Mouse (Mus musculus) limb, embryonic 13.5 days (tissue): Measurements from ENCODE around the gene Twf2. TPM values are rescaled to one million over a fixed set of nuclear protein-coding genes. Genes with fewer than 3 reads are reported as not detected.

Experiments
- ATAC-seq: fragments of 200-750 bp; cut with Nextera tagmentation; 2 replicates; pipeline ENCODE4 v1.8.0; 2017; ENCODE audit warnings: low read depth, moderate number of reproducible peaks, moderate TSS enrichment; ENCODE audit not compliant: low FRiP score
- H3K27ac ChIP-seq: fragments of 300-500 bp; sonication (generic); 2 replicates; pipeline ENCODE4 v1.5.1; 2015; ENCODE audit warnings: inconsistent platforms, mild to moderate bottlenecking, moderate library complexity
- H3K27me3 ChIP-seq: fragments of 300-500 bp; sonication (generic); 2 replicates; pipeline ENCODE4 v1.6.1; 2015; ENCODE audit warnings: mild to moderate bottlenecking, inconsistent platforms
- H3K36me3 ChIP-seq: fragments of 300-500 bp; sonication (generic); 2 replicates; pipeline ENCODE4 v1.6.1; 2015; ENCODE audit warnings: inconsistent platforms, mild to moderate bottlenecking, moderate library complexity
- H3K4me1 ChIP-seq: fragments of 300-500 bp; sonication (generic); 2 replicates; pipeline ENCODE4 v1.6.1; 2015; ENCODE audit warnings: inconsistent platforms
- H3K4me2 ChIP-seq: fragments of 300-500 bp; sonication (generic); replicated peaks from 2 replicates; pipeline ENCODE4 v1.6.1; 2015; ENCODE audit warnings: inconsistent platforms, mild to moderate bottlenecking, moderate library complexity
- H3K4me3 ChIP-seq: fragments of 300-500 bp; sonication (generic); 2 replicates; pipeline ENCODE4 v1.5.1; 2015; ENCODE audit warnings: moderate library complexity, mild to moderate bottlenecking, inconsistent platforms
- H3K9ac ChIP-seq: fragments of 300-500 bp; sonication (generic); 2 replicates; pipeline ENCODE4 v1.6.1; 2015; ENCODE audit warnings: mild to moderate bottlenecking, inconsistent platforms
- H3K9me3 ChIP-seq: fragments of 300-500 bp; sonication (generic); 2 replicates; pipeline ENCODE4 v1.6.1; 2016; ENCODE audit warnings: inconsistent platforms
- WGBS: fragments of 180-500 bp; shearing (Covaris S2); methylation state at CpG from one replicate; pipeline ENCODE4 v1.1.7; 2015; 5-methylcytosine and 5-hydroxymethylcytosine counted together
- polyA plus RNA-seq: library from polyadenylated mRNA; unstranded; fragments of >200 nt; fragmentation: Nextera tagmentation; extraction: Ambion mirVana; gene quantifications from 2 replicates; pipeline ENCODE4 v1.2.1, GENCODE M21; 2015

The Twf2 gene
- 59.1 and 63.6 TPM in 2 replicates for polyA plus RNA-seq

DNA sequence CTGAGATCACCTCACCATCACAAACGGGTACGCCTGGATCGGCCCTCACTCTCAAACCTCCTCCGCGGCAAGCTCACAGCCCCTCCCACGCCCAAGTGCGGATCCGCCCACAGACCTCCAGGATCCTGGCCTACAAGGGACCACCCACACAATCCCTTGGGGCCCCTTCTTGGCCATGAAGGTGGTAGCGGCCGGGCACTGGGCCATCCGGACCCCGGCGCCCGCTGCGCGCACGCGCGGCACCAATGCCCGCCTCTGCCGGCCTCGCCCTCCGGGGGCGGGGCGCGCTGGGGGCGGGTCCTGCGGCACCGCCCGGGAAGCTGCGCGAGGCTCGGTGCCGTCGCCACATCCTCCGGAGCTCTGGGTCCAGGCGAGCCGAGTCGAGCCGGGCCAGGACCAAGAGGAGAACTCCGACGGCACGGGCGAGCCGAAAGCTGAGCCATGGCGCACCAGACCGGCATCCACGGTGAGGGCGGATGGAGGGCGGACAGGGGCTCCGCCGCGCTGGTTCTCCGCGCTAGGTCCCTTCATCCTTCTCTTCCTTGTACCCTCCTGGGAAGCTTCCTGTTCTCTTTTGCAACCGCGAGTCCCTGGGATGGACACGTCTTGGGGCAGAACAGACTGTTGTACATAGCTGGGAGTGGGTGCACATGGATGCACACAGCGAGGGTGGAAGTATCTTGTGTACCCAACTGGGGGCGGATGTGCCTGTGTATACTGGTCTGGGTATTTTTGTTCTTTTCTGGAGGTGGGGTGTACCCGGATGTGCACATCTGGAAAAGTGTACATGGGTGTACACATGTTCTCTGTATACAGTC is at the start of gene Twf2:
Gene Twf2, plus strand, starts transcription at position 290 of the 818 bp plus-strand sequence.
- peak; percentile 90 for ATAC-seq
- H3K9me3 ChIP-seq: no peaks in the 10 kb centered on the region
- WGBS: 2% methylated on average over 60 of the region's 61 CpGs

DNA sequence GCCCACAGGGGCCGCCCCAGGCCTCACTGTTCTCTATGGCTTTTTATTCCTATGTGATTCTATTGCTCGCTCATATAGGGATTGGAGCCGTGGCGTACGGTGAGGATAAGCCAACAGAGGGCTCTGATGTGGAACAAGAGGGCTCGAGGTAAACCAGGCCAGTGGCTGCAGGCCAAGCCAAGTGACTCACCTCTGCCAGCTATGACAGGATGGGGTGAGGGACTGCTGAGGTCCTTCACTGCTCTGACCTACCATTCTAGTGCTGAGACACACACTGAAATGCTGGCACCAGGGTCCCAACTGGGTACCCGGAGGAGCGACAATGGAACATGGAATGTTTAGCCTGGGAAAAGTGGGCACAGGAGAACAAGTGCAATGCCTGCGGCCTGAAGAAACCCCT is 48.8 kb upstream of the Twf2 start:
- no peaks in the 10 kb centered on the region for H3K9me3 ChIP-seq
- peaks cover 5% of the 10 kb centered on the region; the same call in 1 of the 2 replicates for H3K4me1 ChIP-seq
- H3K27ac ChIP-seq: no peak overlapping the region
- no peaks in the 10 kb centered on the region for H3K36me3 ChIP-seq
- H3K4me2 ChIP-seq: no peak overlapping the region
- H3K27me3 ChIP-seq: peaks cover 40% of the 10 kb centered on the region
- no peak for ATAC-seq
- H3K4me3 ChIP-seq: no peak overlapping the region
- H3K9ac ChIP-seq: no peak overlapping the region
- 85% methylated on average over 9 of the region's 9 CpGs for WGBS

More for the DNA sequence above, at the start of gene Twf2:
- Histone ChIP-seq H3K27ac (peak within 1 kb of the TSS; percentile 74), H3K36me3 (peaks cover 9% of the 10 kb centered on the region), H3K27me3 (no peaks in the 10 kb centered on the region), H3K4me3 (peak within 1 kb of the TSS; percentile 65), H3K4me1 (peaks cover 43% of the 10 kb centered on the region), H3K4me2 (peak within 1 kb of the TSS; percentile 70), H3K9ac (peak within 1 kb of the TSS; percentile 80)

DNA sequence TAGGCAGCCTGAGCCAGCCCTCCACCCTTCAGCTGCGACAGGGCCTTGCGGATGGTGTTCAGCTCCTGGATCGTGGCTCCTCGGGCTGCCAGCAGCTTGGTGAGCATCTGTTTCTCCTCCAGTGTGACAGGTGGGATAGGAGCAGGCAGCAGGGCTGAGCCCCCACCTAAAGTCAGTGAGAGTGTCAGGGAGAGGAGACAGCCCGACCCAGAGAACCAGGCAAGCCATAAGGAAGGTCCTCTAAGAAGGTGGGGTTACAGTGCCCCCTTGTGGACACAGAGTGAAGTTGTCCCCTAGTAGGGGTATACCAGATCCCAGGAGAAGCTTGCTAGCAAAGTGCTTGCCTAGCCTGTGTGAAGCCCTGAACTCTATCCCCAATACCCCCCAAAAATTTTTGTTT is 46.5 kb upstream of the Twf2 start:
- ATAC-seq: no peak
- 0 out of 2 replicates have a peak, but pooled peaks cover 3% of the 10 kb centered on the region for H3K4me1 ChIP-seq
- no peaks in the 10 kb centered on the region for H3K9me3 ChIP-seq
- 63% methylated on average over 5 of the region's 5 CpGs for WGBS
- H3K36me3 ChIP-seq: no peaks in the 10 kb centered on the region
- H3K27me3 ChIP-seq: peaks cover 17% of the 10 kb centered on the region
- no peak overlapping the region for H3K9ac ChIP-seq
- no peak overlapping the region for H3K27ac ChIP-seq
- H3K4me2 ChIP-seq: no peak overlapping the region
- no peak overlapping the region for H3K4me3 ChIP-seq

DNA sequence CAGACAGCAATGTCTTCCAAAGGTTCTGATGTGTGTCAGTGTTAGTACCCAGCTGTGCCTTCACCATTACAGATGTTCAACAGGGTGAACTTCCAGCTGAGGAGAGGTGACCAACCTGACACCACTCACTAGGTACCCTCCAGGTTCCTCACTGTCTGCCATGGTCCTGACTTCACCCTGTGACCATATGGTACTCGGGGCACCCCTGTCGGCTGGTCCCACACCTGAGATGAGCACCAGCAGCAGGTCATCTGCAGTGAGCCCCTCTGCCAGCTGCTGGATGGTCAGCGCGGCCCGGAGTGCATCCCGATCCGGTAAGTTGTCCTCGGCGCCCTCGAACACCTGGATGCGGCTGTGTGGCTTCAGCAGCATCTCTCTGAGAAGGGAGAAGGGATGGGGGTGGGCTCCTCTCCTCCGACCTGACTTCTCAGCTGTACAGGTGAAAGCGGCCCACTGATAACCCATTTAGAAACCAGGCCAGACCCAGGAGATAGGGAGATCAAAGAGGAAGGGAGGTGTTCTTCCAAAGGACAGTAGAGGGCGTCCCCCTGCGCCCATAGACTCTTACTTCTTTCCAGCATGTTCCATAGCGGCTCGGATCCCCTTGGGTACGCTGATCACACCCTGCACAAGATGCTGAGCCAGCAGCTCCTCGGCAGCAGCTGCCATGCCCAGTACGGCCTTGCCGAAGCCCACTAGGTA is 45.8 kb upstream of the Twf2 start:
- H3K4me3 ChIP-seq: no peak overlapping the region
- peaks cover 17% of the 10 kb centered on the region for H3K27me3 ChIP-seq
- no peak overlapping the region for H3K27ac ChIP-seq
- H3K9me3 ChIP-seq: no peaks in the 10 kb centered on the region
- H3K4me1 ChIP-seq: 0 out of 2 replicates have a peak, but pooled peaks cover 3% of the 10 kb centered on the region
- WGBS: 79% methylated on average over 21 of the region's 21 CpGs
- no peak overlapping the region for H3K4me2 ChIP-seq
- no peak overlapping the region for H3K9ac ChIP-seq
- ATAC-seq: no peak
- H3K36me3 ChIP-seq: no peaks in the 10 kb centered on the region

DNA sequence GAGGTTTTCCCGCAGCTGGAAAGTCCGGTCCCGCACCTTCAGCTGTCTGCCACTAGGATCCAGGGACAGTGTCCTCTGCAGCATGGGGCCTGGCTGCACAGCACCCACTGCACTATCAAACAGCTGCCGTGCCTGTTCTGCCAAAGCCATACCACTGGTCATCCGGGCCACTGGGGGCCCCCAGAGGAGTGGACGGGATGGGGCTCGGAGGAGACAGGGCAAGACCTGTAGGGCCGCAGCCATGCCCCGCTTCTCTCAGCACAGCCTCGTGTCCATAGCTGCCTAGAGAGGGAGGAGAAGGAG is 45.3 kb upstream of the Twf2 start:
- ATAC-seq: no peak
- 0 out of 2 replicates have a peak, but pooled peaks cover 3% of the 10 kb centered on the region for H3K4me1 ChIP-seq
- peaks cover 13% of the 10 kb centered on the region for H3K27me3 ChIP-seq
- H3K27ac ChIP-seq: no peak overlapping the region
- no peak overlapping the region for H3K4me2 ChIP-seq
- WGBS: 86% methylated on average over 10 of the region's 10 CpGs
- no peaks in the 10 kb centered on the region for H3K36me3 ChIP-seq
- no peaks in the 10 kb centered on the region for H3K9me3 ChIP-seq
- H3K9ac ChIP-seq: no peak overlapping the region
- no peak overlapping the region for H3K4me3 ChIP-seq

DNA sequence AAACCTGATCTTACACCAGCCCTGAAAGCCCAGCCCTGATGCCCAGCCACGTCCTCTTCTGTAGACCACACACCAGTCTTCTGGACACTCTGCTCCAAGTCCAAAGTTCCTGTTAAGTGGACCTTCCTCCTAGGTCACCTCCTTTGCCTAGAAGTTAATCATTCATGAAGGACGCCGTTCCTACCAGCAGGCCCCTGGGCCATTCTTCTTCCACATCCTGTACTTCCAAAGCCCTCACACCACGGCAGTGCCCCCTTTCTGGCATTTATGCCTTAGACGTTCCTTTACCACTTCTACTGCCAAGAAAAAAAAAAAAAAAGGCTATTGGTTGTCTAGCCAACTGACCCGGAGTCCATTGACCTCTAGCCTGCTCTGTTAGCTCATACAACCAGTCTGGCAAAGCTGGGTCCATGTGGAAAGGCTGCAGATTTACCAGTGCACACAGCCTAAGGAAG is 44.8 kb upstream of the Twf2 start, which contains the start of gene Glyctk:
Gene Glyctk, minus strand, starts transcription at position 102 of the 455 bp plus-strand sequence.
- no peak within 1 kb of the TSS for H3K4me2 ChIP-seq
- 0 out of 2 replicates have a peak, but pooled peaks cover 3% of the 10 kb centered on the region for H3K4me1 ChIP-seq
- no peak within 1 kb of the TSS for H3K9ac ChIP-seq
- no peaks in the 10 kb centered on the region for H3K36me3 ChIP-seq
- no peak within 1 kb of the TSS for H3K4me3 ChIP-seq
- ATAC-seq: no peak
- peaks cover 13% of the 10 kb centered on the region for H3K27me3 ChIP-seq
- no peaks in the 10 kb centered on the region for H3K9me3 ChIP-seq
- no peak within 1 kb of the TSS for H3K27ac ChIP-seq
- WGBS: 79% methylated on average over 6 of the region's 6 CpGs

DNA sequence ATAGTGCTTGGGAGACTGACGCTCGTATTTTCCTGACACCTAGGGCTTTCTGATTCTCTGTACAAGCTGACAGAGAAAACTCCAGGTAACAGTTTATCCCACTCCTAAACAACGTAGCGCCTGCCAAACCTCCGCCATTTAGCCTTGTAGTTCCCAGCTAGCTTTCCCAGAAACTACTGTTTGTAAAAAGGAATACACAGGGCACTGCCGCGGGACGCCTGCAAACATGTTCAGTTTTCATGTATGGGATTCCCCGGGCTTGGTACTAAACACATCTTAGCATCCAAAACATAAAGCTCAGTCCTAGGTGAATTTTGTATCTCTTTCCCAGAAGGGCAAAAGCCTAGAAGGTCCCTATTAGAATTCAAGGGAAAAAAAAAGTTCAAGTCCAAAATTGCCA is 43.7 kb upstream of the Twf2 start:
- ATAC-seq: no peak
- peak overlapping the region; percentile 68 for H3K4me2 ChIP-seq
- no peaks in the 10 kb centered on the region for H3K9me3 ChIP-seq
- H3K36me3 ChIP-seq: no peaks in the 10 kb centered on the region
- no peak overlapping the region for H3K27ac ChIP-seq
- H3K27me3 ChIP-seq: peaks cover 9% of the 10 kb centered on the region
- no peak overlapping the region for H3K9ac ChIP-seq
- WGBS: 84% methylated on average over 9 of the region's 9 CpGs
- peak overlapping the region; percentile 61 for H3K4me3 ChIP-seq
- 0 out of 2 replicates have a peak, but pooled peaks cover 3% of the 10 kb centered on the region for H3K4me1 ChIP-seq

DNA sequence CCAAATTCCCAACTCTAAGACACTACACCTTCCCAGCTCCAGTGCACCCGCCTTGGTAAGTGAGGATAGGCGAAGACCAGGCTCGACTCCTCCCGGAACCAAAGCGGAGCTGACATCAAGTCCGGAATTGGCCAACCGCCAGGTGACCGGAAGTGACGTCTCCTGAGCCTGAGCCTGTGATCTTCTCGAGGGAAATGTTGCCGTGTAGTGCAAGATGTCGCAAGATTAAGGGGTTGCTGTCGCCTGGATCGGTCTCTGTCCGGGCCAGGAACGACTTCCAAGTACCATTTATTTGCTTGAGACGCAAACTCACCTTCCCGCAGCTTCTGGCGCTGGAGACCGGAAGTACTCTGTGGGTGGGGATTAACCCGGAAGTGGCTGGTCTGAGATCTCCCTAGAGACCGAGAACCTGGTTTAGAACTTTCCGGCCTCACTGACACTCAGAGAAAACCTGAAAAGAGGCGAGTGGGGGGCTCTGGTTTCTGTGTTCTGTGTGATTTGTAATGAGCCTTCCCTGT is 43.1 kb upstream of the Twf2 start:
- peak; percentile 78 for ATAC-seq
- Histone ChIP-seq H3K27ac (peak overlapping the region; percentile 91), H3K4me1 (0 out of 2 replicates have a peak, but pooled peaks cover 3% of the 10 kb centered on the region), H3K4me3 (peak overlapping the region; percentile 61), H3K9ac (peak overlapping the region; percentile 73), H3K27me3 (peaks cover 9% of the 10 kb centered on the region), H3K9me3 (no peaks in the 10 kb centered on the region), H3K4me2 (peak overlapping the region; percentile 68), H3K36me3 (no peaks in the 10 kb centered on the region)
- 2% methylated on average over 24 of the region's 24 CpGs for WGBS

DNA sequence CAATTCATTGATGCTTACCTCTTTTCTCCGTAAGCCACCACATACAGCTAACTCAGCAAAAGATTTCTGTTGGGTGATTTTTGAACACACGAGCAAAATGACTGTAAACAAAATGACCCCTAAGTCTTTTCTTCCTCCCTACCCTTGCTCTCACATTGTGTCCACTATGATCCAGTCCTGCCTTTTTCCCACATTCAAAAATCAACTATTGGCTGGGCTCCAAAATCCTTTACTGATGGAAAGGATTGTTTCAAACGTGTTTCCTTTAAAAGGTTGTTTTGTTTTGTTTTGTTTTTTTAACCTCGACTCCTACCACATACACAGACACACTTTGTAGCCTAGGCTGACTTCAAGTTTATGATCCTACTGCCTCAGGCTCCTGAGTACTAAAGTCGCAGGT is 42.5 kb upstream of the Twf2 start:
- Histone ChIP-seq H3K9ac (peak overlapping the region; percentile 73), H3K4me2 (peak overlapping the region; percentile 68), H3K9me3 (no peaks in the 10 kb centered on the region), H3K4me1 (0 out of 2 replicates have a peak, but pooled peaks cover 3% of the 10 kb centered on the region), H3K27me3 (peaks cover 6% of the 10 kb centered on the region), H3K4me3 (peak overlapping the region; percentile 61), H3K27ac (peak overlapping the region; percentile 91), H3K36me3 (no peaks in the 10 kb centered on the region)
- ATAC-seq: no peak
- 31% methylated on average over 5 of the region's 5 CpGs for WGBS

DNA sequence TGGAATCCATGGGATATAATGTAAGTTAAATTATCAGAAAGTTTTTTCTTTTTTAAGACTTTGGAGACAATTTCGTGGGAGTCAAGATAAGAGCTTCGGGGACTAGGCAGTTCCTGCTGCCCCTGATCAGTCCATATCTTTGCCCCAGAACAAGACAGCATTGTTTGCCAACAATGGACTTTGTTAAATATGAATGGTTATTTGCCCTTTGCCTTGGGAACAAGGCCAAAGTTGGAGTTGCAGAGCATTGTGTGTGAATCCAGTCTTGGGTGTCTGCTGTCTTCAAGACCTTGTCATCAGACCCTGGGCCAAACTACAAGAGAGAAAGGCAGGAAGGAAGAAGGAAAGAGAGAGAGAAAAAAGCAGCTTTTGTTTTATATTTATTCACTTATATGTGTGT is 36.2 kb upstream of the Twf2 start:
- peaks cover 7% of the 10 kb centered on the region for H3K4me1 ChIP-seq

DNA sequence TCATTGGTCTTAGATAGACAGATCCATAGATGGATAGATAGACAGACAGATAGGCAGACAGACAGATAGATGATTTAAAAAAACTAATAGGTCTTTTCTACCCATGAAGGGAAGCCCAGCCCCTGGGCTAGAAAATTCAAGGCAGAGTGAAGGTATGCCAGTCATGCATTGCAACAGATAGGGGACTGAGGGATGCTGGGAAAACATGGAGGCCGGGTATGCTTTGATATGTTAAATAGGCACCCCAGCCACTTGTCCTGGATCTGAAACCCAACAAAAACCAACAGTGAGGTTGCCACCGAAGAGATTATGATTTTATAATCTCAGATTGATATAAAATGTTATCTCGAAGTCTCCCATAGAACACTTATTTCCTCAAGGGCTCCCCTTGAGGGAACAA is 35.7 kb upstream of the Twf2 start:
- ATAC-seq: no peak
- no peaks in the 10 kb centered on the region for H3K27me3 ChIP-seq
- H3K36me3 ChIP-seq: no peaks in the 10 kb centered on the region
- no peak overlapping the region for H3K27ac ChIP-seq
- 67% methylated on average over 3 of the region's 3 CpGs for WGBS
- no peaks in the 10 kb centered on the region for H3K9me3 ChIP-seq
- H3K4me3 ChIP-seq: no peak overlapping the region
- H3K4me1 ChIP-seq: peaks cover 7% of the 10 kb centered on the region
- H3K4me2 ChIP-seq: no peak overlapping the region
- no peak overlapping the region for H3K9ac ChIP-seq

More for the DNA sequence above, 36.2 kb upstream of the Twf2 start:
- Histone ChIP-seq H3K36me3 (no peaks in the 10 kb centered on the region), H3K9me3 (no peaks in the 10 kb centered on the region), H3K27ac (no peak overlapping the region), H3K9ac (no peak overlapping the region), H3K4me2 (no peak overlapping the region), H3K27me3 (peaks cover under 1% of the 10 kb centered on the region; the same call in 1 of the 2 replicates), H3K4me3 (no peak overlapping the region)
- 87% methylated on average over 2 of the region's 2 CpGs for whole genome bisulfite sequencing
- no peak for ATAC-seq

DNA sequence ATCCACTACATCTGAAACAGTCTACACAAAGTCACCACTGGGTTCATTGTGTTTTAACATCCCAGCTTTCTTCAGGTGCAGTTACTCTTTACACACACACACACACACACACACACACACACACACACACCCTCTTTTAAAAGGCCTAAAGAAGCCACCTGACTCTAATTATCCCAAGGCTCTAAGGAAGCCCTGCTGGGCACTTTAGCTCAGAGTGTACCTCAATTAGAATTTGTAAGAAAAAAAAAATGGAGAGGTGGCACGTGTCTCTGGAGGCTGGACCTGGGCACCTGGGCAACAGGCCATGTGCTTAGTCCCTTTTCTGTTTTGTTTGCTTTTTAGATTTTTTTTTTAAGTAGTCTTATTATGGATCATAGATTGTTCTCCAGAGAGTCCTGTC is 35.2 kb upstream of the Twf2 start:
- Histone ChIP-seq H3K9me3 (no peaks in the 10 kb centered on the region), H3K9ac (no peak overlapping the region), H3K27me3 (no peaks in the 10 kb centered on the region), H3K4me2 (no peak overlapping the region), H3K36me3 (no peaks in the 10 kb centered on the region), H3K27ac (no peak overlapping the region), H3K4me3 (no peak overlapping the region), H3K4me1 (peaks cover 10% of the 10 kb centered on the region)
- ATAC-seq: no peak
- 16% methylated on average over 1 of the region's 1 CpGs for WGBS
